Mouse (Mus musculus) lung, embryonic 15.5 days (tissue): ENCODE measurements around the gene Cfap77. TPM values are rescaled to one million over a fixed set of nuclear protein-coding genes. Genes with fewer than 3 reads are reported as not detected.
A peak's percentile ranks its signal among the peaks of the same experiment; 100 is the strongest.

ENCODE experiments used
- ATAC-seq: fragments of 200-750 bp; cut with Nextera tagmentation; 2 replicates; pipeline ENCODE4 v1.8.0; 2017; ENCODE audit warnings: moderate number of reproducible peaks, borderline replicate concordance; ENCODE audit not compliant: low FRiP score, low TSS enrichment; ENCODE audit errors: extremely low read depth
- H3K27ac ChIP-seq: fragments of 300-500 bp; sonication (generic); 2 replicates; pipeline ENCODE4 v1.5.1; 2015; ENCODE audit warnings: moderate library complexity, mild to moderate bottlenecking, inconsistent platforms
- H3K27me3 ChIP-seq: fragments of 300-500 bp; sonication (generic); 2 replicates; pipeline ENCODE4 v1.6.1; 2015; ENCODE audit warnings: inconsistent platforms
- H3K36me3 ChIP-seq: fragments of 300-500 bp; sonication (generic); 2 replicates; pipeline ENCODE4 v1.6.1; 2015; ENCODE audit warnings: inconsistent platforms
- H3K4me1 ChIP-seq: fragments of 300-500 bp; sonication (generic); 2 replicates; pipeline ENCODE4 v1.6.1; 2015; ENCODE audit warnings: inconsistent platforms
- H3K4me2 ChIP-seq: fragments of 300-500 bp; sonication (generic); 2 replicates; pipeline ENCODE4 v1.6.1; 2015; ENCODE audit warnings: inconsistent platforms, mild to moderate bottlenecking, moderate library complexity
- H3K4me3 ChIP-seq: fragments of 300-500 bp; sonication (generic); 2 replicates; pipeline ENCODE4 v1.5.1; 2015; ENCODE audit warnings: mild to moderate bottlenecking, inconsistent platforms
- H3K9ac ChIP-seq: fragments of 300-500 bp; sonication (generic); 2 replicates; pipeline ENCODE4 v1.6.1; 2015; ENCODE audit warnings: inconsistent platforms
- H3K9me3 ChIP-seq: fragments of 300-500 bp; sonication (generic); 2 replicates; pipeline ENCODE4 v1.6.1; 2016; ENCODE audit warnings: inconsistent platforms
- WGBS: fragments of 180-500 bp; shearing (Covaris S2); methylation state at CpG from one replicate; pipeline ENCODE4 v1.1.7; 2015; 5-methylcytosine and 5-hydroxymethylcytosine counted together
- polyA plus RNA-seq: library from polyadenylated mRNA; unstranded; fragments of >200 nt; fragmentation: Nextera tagmentation; extraction: Ambion mirVana; gene quantifications from 2 replicates; pipeline ENCODE4 v1.2.1, GENCODE M21; 2015

The Cfap77 gene
- polyA plus RNA-seq, 1 experiment from 2014 or later: 0.57 TPM

GRCm38 (mm10) chr2:29016599-29017587 lies 38.0 kb downstream of the Cfap77 start:
- ATAC-seq: no peak
- Histone ChIP-seq H3K4me1 (peaks cover 9% of the 10 kb centered on the region; the same call in 1 of the 2 replicates), H3K4me3 (no peak overlapping the region), H3K27me3 (no peaks in the 10 kb centered on the region), H3K27ac (peak overlapping the region; percentile 63), H3K9ac (no peak overlapping the region), H3K36me3 (no peaks in the 10 kb centered on the region), H3K9me3 (no peaks in the 10 kb centered on the region), H3K4me2 (no peak overlapping the region)
- 66% methylated on average over 27 of the region's 27 CpGs for WGBS

- Histone ChIP-seq H3K4me3 (no peak overlapping the region), H3K27ac (no peak overlapping the region), H3K4me1 (peaks cover 9% of the 10 kb centered on the region; the same call in 1 of the 2 replicates), H3K36me3 (no peaks in the 10 kb centered on the region), H3K9ac (no peak overlapping the region), H3K27me3 (no peaks in the 10 kb centered on the region), H3K9me3 (no peaks in the 10 kb centered on the region), H3K4me2 (no peak overlapping the region)
- WGBS: 69% methylated on average over 5 of the region's 5 CpGs
- ATAC-seq: no peak
Observed at GRCm38 (mm10) chr2:29012523-29012922, 42.3 kb downstream of the Cfap77 start.

GRCm38 (mm10) chr2:29007656-29008055 lies 47.2 kb downstream of the Cfap77 start:
- Histone ChIP-seq H3K4me2 (no peak overlapping the region), H3K36me3 (no peaks in the 10 kb centered on the region), H3K4me3 (no peak overlapping the region), H3K27me3 (no peaks in the 10 kb centered on the region), H3K27ac (no peak overlapping the region), H3K9ac (no peak overlapping the region), H3K9me3 (no peaks in the 10 kb centered on the region), H3K4me1 (no peaks in the 10 kb centered on the region)
- 82% methylated on average over 6 of the region's 6 CpGs for WGBS
- no peak for ATAC-seq

- no peak for ATAC-seq
- Histone ChIP-seq H3K27ac (no peak overlapping the region), H3K9me3 (no peaks in the 10 kb centered on the region), H3K36me3 (no peaks in the 10 kb centered on the region), H3K9ac (no peak overlapping the region), H3K27me3 (no peaks in the 10 kb centered on the region), H3K4me1 (no peaks in the 10 kb centered on the region), H3K4me3 (no peak overlapping the region), H3K4me2 (no peak overlapping the region)
- 78% methylated on average over 13 of the region's 13 CpGs for WGBS
Observed at GRCm38 (mm10) chr2:29006455-29007034, 48.3 kb downstream of the Cfap77 start.

- WGBS: 49% methylated on average over 9 of the region's 9 CpGs
- no peaks in the 10 kb centered on the region for H3K27me3 ChIP-seq
- H3K36me3 ChIP-seq: no peaks in the 10 kb centered on the region
- no peak overlapping the region for H3K4me3 ChIP-seq
- H3K9ac ChIP-seq: no peak overlapping the region
- no peaks in the 10 kb centered on the region for H3K4me1 ChIP-seq
- H3K4me2 ChIP-seq: no peak overlapping the region
- H3K9me3 ChIP-seq: no peaks in the 10 kb centered on the region
- H3K27ac ChIP-seq: no peak overlapping the region
- ATAC-seq: no peak
Observed at GRCm38 (mm10) chr2:29004037-29004436, 50.8 kb downstream of the Cfap77 start.

- ATAC-seq: no peak
- H3K4me3 ChIP-seq: no peak overlapping the region
- no peaks in the 10 kb centered on the region for H3K27me3 ChIP-seq
- no peak overlapping the region for H3K9ac ChIP-seq
- WGBS: 36% methylated on average over 5 of the region's 5 CpGs
- H3K4me1 ChIP-seq: no peaks in the 10 kb centered on the region
- no peak overlapping the region for H3K27ac ChIP-seq
- no peaks in the 10 kb centered on the region for H3K36me3 ChIP-seq
- H3K9me3 ChIP-seq: no peaks in the 10 kb centered on the region
- H3K4me2 ChIP-seq: no peak overlapping the region
Observed at GRCm38 (mm10) chr2:28998246-28998645, 56.6 kb downstream of the Cfap77 start.

- Histone ChIP-seq H3K27me3 (no peaks in the 10 kb centered on the region), H3K27ac (no peak overlapping the region), H3K4me3 (no peak overlapping the region), H3K9me3 (no peaks in the 10 kb centered on the region), H3K4me1 (no peaks in the 10 kb centered on the region), H3K36me3 (no peaks in the 10 kb centered on the region), H3K9ac (no peak overlapping the region), H3K4me2 (no peak overlapping the region)
- 67% methylated on average over 14 of the region's 14 CpGs for WGBS
- no peak for ATAC-seq
Observed at GRCm38 (mm10) chr2:28997161-28997834, 57.6 kb downstream of the Cfap77 start.

- H3K36me3 ChIP-seq: no peaks in the 10 kb centered on the region
- ATAC-seq: no peak
- WGBS: 59% methylated on average over 4 of the region's 4 CpGs
- no peaks in the 10 kb centered on the region for H3K9me3 ChIP-seq
- no peak overlapping the region for H3K4me2 ChIP-seq
- H3K4me1 ChIP-seq: no peaks in the 10 kb centered on the region
- no peaks in the 10 kb centered on the region for H3K27me3 ChIP-seq
- H3K4me3 ChIP-seq: no peak overlapping the region
- H3K9ac ChIP-seq: no peak overlapping the region
- H3K27ac ChIP-seq: no peak overlapping the region
Observed at GRCm38 (mm10) chr2:28995436-28995835, 59.4 kb downstream of the Cfap77 start.

GRCm38 (mm10) chr2:28994014-28994413 lies 60.9 kb downstream of the Cfap77 start:
- no peaks in the 10 kb centered on the region for H3K36me3 ChIP-seq
- no peaks in the 10 kb centered on the region for H3K9me3 ChIP-seq
- no peak for ATAC-seq
- WGBS: 55% methylated on average over 12 of the region's 12 CpGs
- no peak overlapping the region for H3K4me3 ChIP-seq
- H3K9ac ChIP-seq: no peak overlapping the region
- no peak overlapping the region for H3K4me2 ChIP-seq
- no peaks in the 10 kb centered on the region for H3K4me1 ChIP-seq
- no peaks in the 10 kb centered on the region for H3K27me3 ChIP-seq
- no peak overlapping the region for H3K27ac ChIP-seq

- Histone ChIP-seq H3K27ac (no peak overlapping the region), H3K4me3 (no peak overlapping the region), H3K4me2 (no peak overlapping the region), H3K9me3 (no peaks in the 10 kb centered on the region), H3K36me3 (no peaks in the 10 kb centered on the region), H3K4me1 (no peaks in the 10 kb centered on the region), H3K27me3 (no peaks in the 10 kb centered on the region), H3K9ac (no peak overlapping the region)
- ATAC-seq: no peak
- WGBS: 97% methylated on average over 3 of the region's 3 CpGs
Observed at GRCm38 (mm10) chr2:28988781-28989180, 66.1 kb downstream of the Cfap77 start.

GRCm38 (mm10) chr2:28980080-28980910 lies 74.6 kb downstream of the Cfap77 start:
- 70% methylated on average over 20 of the region's 20 CpGs for WGBS
- no peak overlapping the region for H3K27ac ChIP-seq

More at GRCm38 (mm10) chr2:28980080-28980910, 74.6 kb downstream of the Cfap77 start:
- no peaks in the 10 kb centered on the region for H3K9me3 ChIP-seq
- H3K27me3 ChIP-seq: no peaks in the 10 kb centered on the region
- no peak overlapping the region for H3K9ac ChIP-seq
- no peak overlapping the region for H3K4me2 ChIP-seq
- no peak for ATAC-seq
- peaks cover 5% of the 10 kb centered on the region for H3K4me1 ChIP-seq
- no peaks in the 10 kb centered on the region for H3K36me3 ChIP-seq
- H3K4me3 ChIP-seq: no peak overlapping the region
